Mouse (Mus musculus): ENCODE data around the gene Col2a1.

Gene Col2a1

GRCm38 (mm10) chr15:97956416-97956815 is 48.1 kb downstream of the Col2a1 start:
- DNase-seq: no peak

DNA sequence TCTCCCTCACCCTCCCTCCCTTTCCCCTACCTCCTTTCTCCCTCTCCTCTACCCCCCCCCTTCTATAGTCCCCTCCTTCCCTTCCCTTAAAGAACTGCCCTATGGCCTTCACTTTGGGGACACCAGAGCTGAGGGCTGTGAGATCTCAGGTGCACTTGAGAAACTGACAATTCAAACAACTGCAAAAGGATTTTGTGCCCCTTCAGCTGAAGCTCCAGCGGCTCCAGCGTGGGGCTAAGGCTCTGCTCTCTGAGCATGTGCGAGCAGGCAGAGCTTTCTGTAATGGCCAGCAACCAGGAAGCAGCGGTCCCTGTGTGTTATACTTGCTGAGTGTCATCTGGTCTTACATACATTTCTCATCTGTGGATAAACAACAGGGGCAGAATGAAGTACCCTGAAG is 48.8 kb downstream of the Col2a1 start:
- DNase-seq: no peak

GRCm38 (mm10) chr15:97955286-97955685 is 49.2 kb downstream of the Col2a1 start:
- DNase-seq: no peak

GRCm38 (mm10) chr15:97954671-97955070 is 49.8 kb downstream of the Col2a1 start:
- no peak for DNase-seq

DNA sequence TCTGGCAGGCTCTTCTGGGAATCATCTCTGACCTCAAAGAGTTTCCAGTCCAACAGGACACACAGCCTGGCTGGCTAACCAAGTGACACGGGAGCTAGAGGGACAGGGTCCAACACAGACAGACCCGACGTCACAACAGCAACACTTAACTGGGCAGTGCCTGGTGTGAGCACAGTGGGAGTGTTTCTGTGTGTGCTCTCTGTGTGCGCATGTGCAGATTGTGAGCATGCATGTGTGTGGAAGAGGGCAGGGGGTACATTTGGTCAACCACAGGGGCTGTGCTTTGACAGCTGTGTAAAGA is 51.7 kb downstream of the Col2a1 start:
- no peak for DNase-seq

GRCm38 (mm10) chr15:97952137-97952888 is 52.2 kb downstream of the Col2a1 start:
- DNase-seq: peak; percentile 76

GRCm38 (mm10) chr15:97950240-97950639 is 54.3 kb downstream of the Col2a1 start:
- DNase-seq: no peak

DNA sequence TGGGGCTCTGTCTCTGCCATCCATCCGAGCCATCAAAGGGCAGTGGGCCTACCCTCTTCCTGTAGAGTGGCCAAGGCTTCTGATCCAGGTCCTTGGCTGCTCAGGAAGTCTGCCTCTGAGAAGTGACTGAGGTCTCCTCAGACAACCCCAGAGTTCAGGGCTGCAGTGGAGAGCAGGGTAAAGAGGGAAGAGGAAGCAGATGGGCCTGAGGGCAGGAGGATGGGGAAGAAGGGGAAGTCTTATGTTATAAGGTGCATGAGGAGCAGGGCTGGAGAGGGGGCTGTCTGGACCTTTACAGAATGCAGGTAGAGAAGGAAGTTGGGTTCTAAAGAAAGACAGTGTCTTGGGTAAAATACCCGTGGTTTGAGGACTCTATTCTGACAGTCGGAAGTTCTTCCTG is 54.8 kb downstream of the Col2a1 start:
- no peak for DNase-seq

- no peak for DNase-seq
These were observed 55.8 kb downstream of the Col2a1 start for GRCm38 (mm10) chr15:97948720-97949119.

GRCm38 (mm10) chr15:97945656-97946315 is 58.7 kb downstream of the Col2a1 start:
- peak; percentile 79 for DNase-seq

DNA sequence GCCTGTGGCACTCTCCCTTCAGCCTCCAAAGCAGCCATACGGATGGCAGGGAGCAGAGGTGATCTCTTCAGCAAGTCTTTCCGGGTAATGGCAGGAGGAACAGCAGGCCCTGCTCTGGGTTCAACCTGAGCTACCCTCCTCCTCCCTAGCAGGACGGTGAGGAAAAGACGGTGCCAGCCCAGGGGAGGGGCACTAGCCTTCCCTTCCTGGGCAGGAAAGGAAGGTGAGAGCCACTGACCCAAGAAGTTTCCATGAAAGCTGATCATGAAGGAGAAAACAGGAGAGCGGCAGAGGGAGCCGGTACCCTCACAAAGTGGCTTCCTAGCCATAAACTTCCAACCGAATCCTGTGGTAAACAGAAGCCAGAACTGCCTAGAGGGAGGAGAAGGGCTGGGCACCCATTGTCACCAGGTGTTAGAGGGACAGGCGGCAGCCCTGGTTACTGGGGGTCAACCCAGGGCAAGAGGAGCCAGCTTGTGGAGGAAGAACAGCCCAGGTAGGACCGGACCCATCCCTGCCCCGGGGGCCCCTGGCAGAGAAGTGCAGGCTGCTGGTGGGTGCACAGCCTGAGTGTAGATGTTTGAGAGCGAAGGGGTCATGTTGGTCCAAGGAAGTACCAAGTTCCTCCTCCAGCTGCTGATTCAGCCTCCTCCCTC is 59.4 kb downstream of the Col2a1 start:
- DNase-seq: peak; percentile 82

DNA sequence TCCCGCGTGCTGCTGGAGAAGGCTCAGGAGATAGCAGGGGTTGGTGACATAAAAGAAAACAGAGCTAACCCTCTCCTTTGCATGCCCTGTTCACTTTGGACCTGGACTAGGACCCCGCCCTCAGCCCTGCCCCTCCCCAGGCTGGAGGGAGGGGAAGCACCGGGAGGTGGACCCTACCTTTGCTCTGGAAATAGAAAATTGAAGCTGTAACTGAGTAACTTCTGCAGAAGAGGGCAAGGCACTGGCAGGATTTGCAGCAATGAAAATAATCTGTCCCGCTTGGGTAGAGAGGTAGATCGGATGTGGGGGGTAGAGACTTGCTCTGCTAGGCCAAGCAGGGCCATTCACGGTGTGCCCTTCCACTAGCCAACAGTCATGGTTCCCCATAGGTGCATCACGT is 61.1 kb downstream of the Col2a1 start:
- peak; percentile 96 for DNase-seq

DNA sequence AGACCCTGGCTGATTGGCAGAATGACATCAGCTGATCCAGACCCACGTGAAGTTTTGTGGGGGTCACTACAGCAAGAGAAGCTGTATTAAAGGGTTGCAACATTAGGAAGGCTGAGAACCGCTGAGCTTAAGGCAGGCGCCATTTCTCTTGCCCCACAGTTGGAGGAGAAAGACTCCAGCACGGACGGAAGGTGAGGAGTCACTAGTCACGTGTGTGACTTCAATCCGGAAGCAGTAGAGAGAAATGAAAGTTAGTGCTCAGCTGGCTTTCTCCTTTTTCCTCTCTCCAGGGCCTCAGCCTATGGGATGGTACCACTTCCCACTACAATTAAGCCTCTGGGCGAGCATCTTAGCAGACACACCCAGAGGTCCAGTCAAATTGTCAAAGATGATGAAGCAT is 62.0 kb downstream of the Col2a1 start:
- no peak for DNase-seq

DNA sequence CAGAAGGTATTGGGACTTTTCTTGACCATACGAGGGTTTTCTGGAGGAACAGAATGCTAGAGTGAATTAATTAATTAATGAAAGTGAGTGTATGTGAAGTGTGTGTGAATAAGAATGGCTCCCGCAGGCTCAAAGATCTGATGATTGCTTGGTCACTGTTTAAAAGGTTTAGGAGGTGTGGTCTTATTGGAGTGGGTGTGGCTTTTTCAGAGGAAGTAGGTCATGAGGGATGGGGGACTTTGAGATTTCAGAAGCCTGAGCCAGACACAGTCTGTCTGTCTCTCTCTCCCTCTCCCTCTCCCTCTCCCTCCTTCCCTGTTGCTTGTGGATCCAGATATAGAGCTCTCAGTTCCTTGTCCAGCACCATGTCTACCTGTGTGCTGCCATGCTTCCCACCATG is 63.2 kb downstream of the Col2a1 start:
- DNase-seq: no peak

GRCm38 (mm10) chr15:97940088-97940487 is 64.4 kb downstream of the Col2a1 start:
- no peak for DNase-seq

DNA sequence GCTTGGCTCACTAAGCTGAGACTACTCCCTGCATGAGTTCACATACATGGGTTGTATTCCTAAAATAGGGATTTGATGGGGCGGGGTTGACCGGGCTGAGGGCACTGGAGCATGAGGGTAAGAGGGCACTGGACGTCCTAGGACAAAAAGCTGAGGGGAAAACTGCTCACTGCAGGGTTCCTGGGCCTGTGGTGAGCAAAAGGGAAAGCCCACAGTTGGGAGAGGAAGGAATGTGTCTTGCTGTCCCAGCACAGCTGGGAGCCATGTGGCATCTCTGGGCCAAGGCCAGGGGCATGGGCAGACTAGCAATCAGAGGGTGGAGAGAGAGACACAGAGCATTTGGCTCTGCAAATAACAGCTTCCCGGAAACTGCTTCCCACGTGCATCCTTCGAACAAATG is 65.9 kb downstream of the Col2a1 start:
- peak; percentile 79 for DNase-seq

GRCm38 (mm10) chr15:97932441-97932840 is 72.1 kb downstream of the Col2a1 start:
- no peak for DNase-seq

- no peak for DNase-seq
These were observed 75.2 kb downstream of the Col2a1 start for GRCm38 (mm10) chr15:97929259-97929824.

GRCm38 (mm10) chr15:97927821-97928220 is 76.7 kb downstream of the Col2a1 start:
- DNase-seq: no peak

- peak; percentile 79 for DNase-seq
These were observed 77.5 kb downstream of the Col2a1 start for GRCm38 (mm10) chr15:97927018-97927417.

Data from kidney, adult 9 months (tissue).